Mouse (Mus musculus) gonadal fat pad, adult 2 months (tissue): ENCODE measurements around the gene Rbck1. TPM values are rescaled to one million over a fixed set of nuclear protein-coding genes. Genes with fewer than 3 reads are reported as not detected.
"Not testable (repeated sequence)": the region's sequence is repeated elsewhere in the genome, so short reads cannot be mapped to it uniquely, and the experiment has no call there.

Source experiments
- DNase-seq: peaks from one replicate; pipeline ENCODE4 v3.0.0-alpha.2; 2012; ENCODE audit warnings: low read depth
- polyA plus RNA-seq: library from polyadenylated mRNA; depleted of rRNA; stranded (reverse); fragments of >200 nt; gene quantifications from 2 replicates; pipeline ENCODE4 v1.2.3, GENCODE M21; 2012; rRNA removed

Rbck1 gene
- polyA plus RNA-seq, 1 experiment: 140 TPM

GRCm38 (mm10) chr2:152302862-152303261 is 29.6 kb downstream of the Rbck1 start:
- DNase-seq: no peak

GRCm38 (mm10) chr2:152294541-152294940 is 37.9 kb downstream of the Rbck1 start:
- DNase-seq: no peak

- no peak for DNase-seq
Observed at GRCm38 (mm10) chr2:152293727-152294475, 38.6 kb downstream of the Rbck1 start, which contains the start of gene Tbc1d20. Gene Tbc1d20 (plus strand): TSS chr2:152293828.

GRCm38 (mm10) chr2:152293179-152293726 is 39.2 kb downstream of the Rbck1 start:
- DNase-seq: no peak

GRCm38 (mm10) chr2:152292475-152292874 is 40.0 kb downstream of the Rbck1 start:
- DNase-seq: no peak

- not testable (repeated sequence) for DNase-seq
Observed at GRCm38 (mm10) chr2:152289623-152290022, 42.8 kb downstream of the Rbck1 start.

- no peak for DNase-seq
Observed at GRCm38 (mm10) chr2:152288046-152288445, 44.4 kb downstream of the Rbck1 start.

- no peak for DNase-seq
Observed at GRCm38 (mm10) chr2:152287560-152287959, 44.9 kb downstream of the Rbck1 start.

- no peak for DNase-seq
Observed at GRCm38 (mm10) chr2:152281407-152281806, 51.0 kb downstream of the Rbck1 start.

GRCm38 (mm10) chr2:152273639-152274038 is 58.8 kb downstream of the Rbck1 start:
- no peak for DNase-seq

Other genes starting within 250 kb of the Rbck1 start
- 109 and 124 TPM in 2 replicates for gene Srxn1, start 227.1 kb downstream of the Rbck1 start, polyA plus RNA-seq
- gene Tcf15, start 189.1 kb downstream of the Rbck1 start, polyA plus RNA-seq: 23.0 and 24.8 TPM in 2 replicates
- 26.7 and 29.6 TPM in 2 replicates for gene Csnk2a1, start 105.8 kb downstream of the Rbck1 start, polyA plus RNA-seq
- 82.0 and 93.5 TPM in 2 replicates for gene Tbc1d20, start 38.8 kb downstream of the Rbck1 start, polyA plus RNA-seq
- gene Trib3, start 11.4 kb upstream of the Rbck1 start, polyA plus RNA-seq: 3.6 and 4.3 TPM in 2 replicates
- 0.07 and 0.08 TPM in 2 replicates for gene Nrsn2, start 44.0 kb upstream of the Rbck1 start, polyA plus RNA-seq
- 14.0 and 20.1 TPM in 2 replicates for gene Sox12, start 65.4 kb upstream of the Rbck1 start, polyA plus RNA-seq
- gene Zcchc3, start 82.4 kb upstream of the Rbck1 start, polyA plus RNA-seq: 4.0 and 5.6 TPM in 2 replicates
- gene 6820408C15Rik, start 82.9 kb upstream of the Rbck1 start, polyA plus RNA-seq: 1.5 and 3.9 TPM in 2 replicates
- 374 and 466 TPM in 2 replicates for gene Defb23, start 132.0 kb upstream of the Rbck1 start, polyA plus RNA-seq
- 2,505 and 2,619 TPM in 2 replicates for gene Defb20, start 144.4 kb upstream of the Rbck1 start, polyA plus RNA-seq
- gene Defb22, start 157.5 kb upstream of the Rbck1 start, polyA plus RNA-seq: 427 and 445 TPM in 2 replicates
- gene Defb26, start 179.0 kb upstream of the Rbck1 start, polyA plus RNA-seq: 162 and 254 TPM in 2 replicates
- gene Defb28, start 185.6 kb upstream of the Rbck1 start, polyA plus RNA-seq: 568 and 1,189 TPM in 2 replicates
- 275 and 317 TPM in 2 replicates for gene Defb29, start 207.4 kb upstream of the Rbck1 start, polyA plus RNA-seq
- gene Gm17416, start 236.7 kb upstream of the Rbck1 start, polyA plus RNA-seq: under 0.01 and 893 TPM in 2 replicates
- gene Defb21, start 240.1 kb upstream of the Rbck1 start, polyA plus RNA-seq: 358 and 473 TPM in 2 replicates
- 9.6 and 11.3 TPM in 2 replicates for gene Defb19, start 247.7 kb upstream of the Rbck1 start, polyA plus RNA-seq